Mouse (Mus musculus) ES-E14 (cell line): ENCODE data around the gene Sgsm2. TPM values are rescaled to one million over a fixed set of nuclear protein-coding genes. Genes with fewer than 3 reads are reported as not detected.

Source experiments
- DNase-seq: peaks from one replicate; pipeline ENCODE4 v3.0.0-alpha.2; 2013; ENCODE audit warnings: low read depth, low spot score
- H3K27ac ChIP-seq: 2 replicates; pipeline ENCODE4 v1.5.1; 2012; ENCODE audit warnings: low read depth, mild to moderate bottlenecking, low read length, moderate library complexity, mixed read lengths; ENCODE audit not compliant: poor library complexity, insufficient read depth, severe bottlenecking
- H3K36me3 ChIP-seq: 2 replicates; pipeline ENCODE4 v1.6.1; 2012; ENCODE audit warnings: mild to moderate bottlenecking, low read length, moderate library complexity, mixed read lengths; ENCODE audit not compliant: control insufficient read depth, poor library complexity, insufficient read depth, severe bottlenecking
- H3K4me1 ChIP-seq, 2 experiments: fragments of 150-350 bp in 1 of 2; sonication (generic) in 1 of 2; 2 replicates each; pipeline ENCODE4 v1.6.1; 2012; ENCODE audit warnings: low read length in 2 of 2, mild to moderate bottlenecking in 1 of 2, mixed read lengths in 1 of 2; ENCODE audit not compliant: control insufficient read depth in 2 of 2, insufficient read depth in 2 of 2, poor library complexity in 1 of 2
- H3K4me3 ChIP-seq, 2 experiments: fragments of 150-350 bp in 1 of 2; sonication (generic) in 1 of 2; 2 replicates each; pipeline ENCODE4 v1.5.1; 2012; ENCODE audit warnings: low read length in 2 of 2, low read depth in 1 of 2, mild to moderate bottlenecking in 1 of 2, mixed read lengths in 1 of 2; ENCODE audit not compliant: insufficient read depth in 1 of 2, poor library complexity in 1 of 2, severe bottlenecking in 1 of 2
- H3K9ac ChIP-seq: 2 replicates; pipeline ENCODE4 v1.6.1; 2012; ENCODE audit warnings: low read depth, mild to moderate bottlenecking, low read length, mixed read lengths; ENCODE audit not compliant: poor library complexity, insufficient read depth, severe bottlenecking
- H3K9me3 ChIP-seq: fragments of 150-350 bp; sonication (generic); 2 replicates; pipeline ENCODE4 v1.6.1; 2012; ENCODE audit warnings: low read depth, mild to moderate bottlenecking, low read length; ENCODE audit not compliant: control insufficient read depth, insufficient read depth
- CHD2 ChIP-seq: IDR thresholded peaks from 2 replicates; pipeline ENCODE4 v1.6.1; 2014; ENCODE audit warnings: mild to moderate bottlenecking, low read depth, low read length, inconsistent platforms
- HCFC1 ChIP-seq: IDR thresholded peaks from 2 replicates; pipeline ENCODE4 v1.6.1; 2012; ENCODE audit warnings: low read length, inconsistent platforms, borderline replicate concordance; ENCODE audit not compliant: insufficient read depth
- MAFK ChIP-seq: IDR thresholded peaks from 2 replicates; pipeline ENCODE4 v1.6.1; 2014; ENCODE audit warnings: mild to moderate bottlenecking, low read depth, low read length, inconsistent platforms; ENCODE audit not compliant: insufficient read depth
- ZC3H11A ChIP-seq: IDR thresholded peaks from 2 replicates; pipeline ENCODE4 v1.6.1; 2012; ENCODE audit warnings: low read depth, mild to moderate bottlenecking, inconsistent platforms, low read length, borderline replicate concordance
- ZNF384 ChIP-seq: IDR thresholded peaks from 2 replicates; pipeline ENCODE4 v1.6.1; 2012; ENCODE audit warnings: low read depth, low read length, inconsistent platforms
- in situ Hi-C, 2 experiments: fragments of 600-800 bp; cut with MboI; formaldehyde crosslinking; loops; one replicate each; pipeline ENCODE4 v1.15.1; 2025; ENCODE audit warnings: low sequenced_read_pairs in 2 of 2, inconsistent platforms in 1 of 2; ENCODE audit not compliant: unreplicated experiment in 2 of 2
- total RNA-seq: library from RNA; depleted of rRNA; stranded (reverse); fragments of 300-350 nt; gene quantifications from 2 replicates; pipeline ENCODE4 v1.2.3, GENCODE M21; 2012; rRNA removed

Sgsm2 gene
- total RNA-seq, 1 experiment: 10.4 TPM

DNA sequence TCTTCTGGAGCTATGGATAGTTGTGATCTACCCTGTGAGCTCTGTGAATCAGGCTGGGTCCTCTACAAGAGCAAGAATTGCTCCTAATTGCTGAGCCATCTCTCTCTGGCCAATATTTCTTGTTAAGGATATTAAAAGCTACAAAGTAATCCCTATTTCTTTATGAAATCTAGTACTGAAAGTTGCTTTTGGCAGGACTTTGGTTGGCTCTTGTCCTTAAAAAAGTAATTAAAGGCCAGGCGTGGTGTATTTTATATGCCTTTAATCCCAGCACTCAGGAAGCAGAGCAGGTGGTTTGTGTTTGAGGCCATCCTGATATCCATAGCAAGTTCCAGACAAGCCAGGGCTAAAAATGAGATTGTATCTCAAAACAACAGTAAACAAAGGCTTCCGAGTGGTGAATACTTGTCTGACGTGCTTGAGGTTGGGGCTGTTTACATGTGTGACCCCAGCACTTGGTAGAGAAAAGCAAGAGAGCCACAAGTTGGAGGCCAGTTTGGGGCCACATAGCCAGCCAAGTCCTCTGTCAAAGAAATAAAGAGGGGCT lies 92.7 kb downstream of the Sgsm2 start:
- no peak for TF ChIP-seq HCFC1
- TF ChIP-seq CHD2: no peak
- TF ChIP-seq MAFK: no peak
- no peak for TF ChIP-seq ZNF384
- TF ChIP-seq ZC3H11A: no peak

DNA sequence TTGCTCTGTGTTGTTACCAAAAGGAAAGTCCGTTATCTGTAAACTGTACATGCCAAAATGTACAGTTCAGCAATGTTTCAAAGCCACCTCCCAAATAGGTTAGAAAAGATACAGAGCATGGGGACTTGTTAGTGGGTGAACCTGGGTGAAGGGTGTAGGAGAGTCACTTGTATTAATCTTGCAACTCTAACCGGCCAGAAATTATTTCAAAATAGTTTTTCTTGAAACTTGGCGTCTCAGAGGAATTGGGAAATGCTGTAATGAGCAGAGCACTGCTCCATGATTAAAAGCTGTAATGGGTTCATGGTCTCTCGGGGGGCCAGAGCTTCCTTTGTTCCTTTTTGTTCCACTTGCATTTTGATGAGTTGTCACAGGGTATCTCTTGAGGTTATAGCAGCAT lies 96.2 kb downstream of the Sgsm2 start:
- no peak for DNase-seq
- Histone ChIP-seq H3K36me3 (peaks cover 15% of the 10 kb centered on the region), H3K4me3 (no peak overlapping the region), H3K27ac (no peak overlapping the region), H3K9ac (no peak overlapping the region), H3K9me3 (no peaks in the 10 kb centered on the region), H3K4me1 (no peaks in the 10 kb centered on the region)
- in situ Hi-C loops: no loop called here
- TF ChIP-seq ZNF384: no peak
- no peak for TF ChIP-seq HCFC1
- TF ChIP-seq MAFK: no peak
- no peak for TF ChIP-seq CHD2
- TF ChIP-seq ZC3H11A: no peak

More for the DNA sequence above, 92.7 kb downstream of the Sgsm2 start:
- in situ Hi-C loops: no loop called here
- no peaks in the 10 kb centered on the region for H3K4me1 ChIP-seq
- peaks cover 20% of the 10 kb centered on the region for H3K36me3 ChIP-seq
- H3K9me3 ChIP-seq: no peaks in the 10 kb centered on the region
- H3K27ac ChIP-seq: no peak overlapping the region
- no peak for DNase-seq
- no peak overlapping the region for H3K9ac ChIP-seq
- H3K4me3 ChIP-seq: no peak overlapping the region

Other genes starting within 250 kb of the Sgsm2 start
- 73.5 and 92.9 TPM in 2 replicates for gene Cluh, start 247.6 kb downstream of the Sgsm2 start, total RNA-seq
- gene Pafah1b1, start 172.4 kb downstream of the Sgsm2 start, total RNA-seq: 41.8 and 64.6 TPM in 2 replicates
- 52.5 and 72.7 TPM in 2 replicates for gene Mettl16, start 126.2 kb downstream of the Sgsm2 start, total RNA-seq
- 10.2 and 10.3 TPM in 2 replicates for gene Mnt, start 66.1 kb downstream of the Sgsm2 start, total RNA-seq
- gene Tsr1, start 1.0 kb upstream of the Sgsm2 start, total RNA-seq: 110 and 125 TPM in 2 replicates
- gene Smg6, start 28.8 kb upstream of the Sgsm2 start, total RNA-seq: 18.2 and 19.9 TPM in 2 replicates
- gene Srr, start 28.9 kb upstream of the Sgsm2 start, total RNA-seq: 2.9 and 3.8 TPM in 2 replicates